Mouse (Mus musculus): ENCODE measurements around the gene Mylk4. TPM values are rescaled to one million over a fixed set of nuclear protein-coding genes. Genes with fewer than 3 reads are reported as not detected.
A peak's percentile ranks its signal among the peaks of the same experiment; 100 is the strongest.

Mylk4 gene
- polyA plus RNA-seq (2016; fragmentation: Nextera tagmentation; extraction: Ambion mirVana), result not detected in 2 replicates

DNA sequence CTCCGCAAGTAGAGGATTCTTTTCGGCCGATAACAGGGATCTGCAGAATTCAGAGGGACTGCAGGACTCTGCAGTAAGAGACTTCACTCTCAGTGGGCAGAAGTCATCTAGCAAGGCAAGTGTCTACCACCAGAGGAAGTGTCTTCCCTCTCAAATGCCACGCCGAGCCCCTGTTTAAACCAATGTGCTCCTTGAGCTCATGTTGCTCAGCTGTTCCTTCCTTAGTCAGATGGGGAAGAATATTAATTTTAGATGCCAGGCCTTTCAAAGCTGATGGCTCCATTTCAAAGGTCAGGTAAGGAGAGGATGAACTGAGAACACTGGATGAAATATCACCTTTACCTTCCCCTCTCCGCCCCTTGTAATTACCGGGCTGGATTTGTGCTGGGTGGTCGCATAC is at the start of gene Mylk4:
Mylk4 (minus strand) TSS at position 139 of the 400 bp plus-strand sequence.
- 84% methylated on average over 8 of the region's 8 CpGs for WGBS
- no peaks in the 10 kb centered on the region for H3K9me3 ChIP-seq
- no peak within 1 kb of the TSS for H3K27ac ChIP-seq
- no peaks in the 10 kb centered on the region for H3K36me3 ChIP-seq
- H3K4me3 ChIP-seq, result no peak within 1 kb of the TSS
- no peaks in the 10 kb centered on the region for H3K4me1 ChIP-seq (replicated peaks)
- no peak for DNase-seq (ENCODE audit: low spot score)
- H3K27me3 ChIP-seq (ENCODE audit: insufficient read depth, poor library complexity, severe bottlenecking), result no peaks in the 10 kb centered on the region

DNA sequence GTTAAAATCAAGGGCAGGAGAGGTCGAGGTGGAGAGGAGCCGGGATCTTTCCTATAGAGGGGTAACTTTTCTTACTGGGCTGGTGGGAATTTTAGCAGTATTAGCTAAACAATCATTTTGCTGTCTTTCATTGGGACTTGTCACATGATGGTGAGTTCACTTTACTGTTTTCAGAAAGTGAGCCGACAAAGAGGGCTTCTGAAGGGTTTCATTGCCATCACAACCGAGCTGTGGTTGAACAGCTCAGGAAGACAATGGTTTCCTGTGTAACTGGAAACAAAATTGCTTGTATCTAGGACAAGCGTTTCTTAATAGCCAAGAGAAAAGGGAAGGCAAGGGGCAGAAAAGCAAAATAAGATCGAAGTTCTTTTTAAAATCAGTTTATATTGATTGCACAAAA is 49.5 kb upstream of the Mylk4 start:
- Histone ChIP-seq H3K4me3 (no peak overlapping the region), H3K27ac (no peak overlapping the region), H3K27me3 (ENCODE audit: insufficient read depth, poor library complexity, severe bottlenecking) (no peaks in the 10 kb centered on the region), H3K4me1 (replicated peaks) (no peaks in the 10 kb centered on the region), H3K36me3 (no peaks in the 10 kb centered on the region), H3K9me3 (no peaks in the 10 kb centered on the region)
- WGBS, result 70% methylated on average over 6 of the region's 6 CpGs
- no peak for DNase-seq (ENCODE audit: low spot score)

DNA sequence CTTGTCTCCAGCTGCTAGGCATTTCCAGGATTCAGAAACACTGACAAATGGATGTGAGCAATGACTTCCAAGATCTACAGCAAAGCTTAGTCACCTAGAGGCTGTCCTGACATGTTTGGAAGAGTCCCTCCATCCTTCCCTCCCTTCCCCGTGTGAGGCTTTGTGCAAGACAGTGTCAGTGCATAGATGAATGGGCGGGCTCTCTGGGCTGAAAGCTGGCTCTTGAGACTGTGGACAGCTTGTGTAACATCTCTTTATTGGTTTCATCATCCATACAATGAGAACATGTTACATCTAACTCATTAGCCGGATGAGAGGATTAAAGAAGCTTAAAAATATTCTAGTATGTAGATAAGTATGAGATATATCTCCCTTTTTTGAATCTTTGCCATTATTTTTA is 49.0 kb upstream of the Mylk4 start:
- Histone ChIP-seq H3K36me3 (no peaks in the 10 kb centered on the region), H3K27ac (no peak overlapping the region), H3K4me3 (no peak overlapping the region), H3K9me3 (no peaks in the 10 kb centered on the region), H3K27me3 (ENCODE audit: insufficient read depth, poor library complexity, severe bottlenecking) (no peaks in the 10 kb centered on the region), H3K4me1 (replicated peaks) (no peaks in the 10 kb centered on the region)
- DNase-seq (ENCODE audit: low spot score), result no peak
- WGBS, result 73% methylated on average over 3 of the region's 3 CpGs

DNA sequence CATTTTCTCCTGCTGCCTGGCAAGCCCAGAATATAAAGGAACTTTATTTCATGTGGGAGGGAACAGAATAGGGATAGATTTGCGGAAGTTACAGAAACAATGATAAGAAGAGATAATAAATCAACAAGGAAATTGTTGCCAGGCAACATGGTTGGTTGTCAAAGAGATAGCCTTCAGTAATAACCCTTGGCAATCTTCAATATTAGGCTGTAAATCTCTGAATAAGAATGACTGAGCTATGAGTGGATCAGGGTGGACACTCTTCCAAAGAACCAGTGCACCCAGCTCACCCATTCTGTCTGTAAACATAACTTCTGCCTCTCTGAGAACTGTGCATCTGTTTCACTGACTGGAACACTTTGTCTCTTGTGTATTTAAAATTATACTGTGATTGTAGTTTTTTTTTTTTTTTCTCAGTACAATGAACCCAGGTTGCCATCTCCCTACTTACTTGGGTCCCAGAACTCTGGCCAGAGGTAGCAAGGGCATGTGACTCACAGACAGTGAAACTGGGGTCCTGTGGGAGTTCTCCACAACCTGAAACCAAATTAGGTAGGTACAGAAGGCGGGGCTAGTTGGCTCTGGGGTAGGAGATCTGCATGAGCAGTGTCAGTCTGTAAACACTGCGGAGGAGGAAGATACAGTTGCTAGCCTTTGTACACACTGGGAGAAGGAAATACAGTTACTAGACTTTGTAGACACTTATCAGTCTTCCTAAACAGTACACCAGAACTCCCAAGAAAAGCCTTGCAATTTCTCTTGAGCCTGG is 47.9 kb upstream of the Mylk4 start:
- no peaks in the 10 kb centered on the region for H3K4me1 ChIP-seq (replicated peaks)
- DNase-seq (ENCODE audit: low spot score), result no peak
- no peaks in the 10 kb centered on the region for H3K36me3 ChIP-seq
- WGBS, result 85% methylated on average over 3 of the region's 3 CpGs
- H3K27me3 ChIP-seq (ENCODE audit: insufficient read depth, poor library complexity, severe bottlenecking), result no peaks in the 10 kb centered on the region
- no peaks in the 10 kb centered on the region for H3K9me3 ChIP-seq
- H3K27ac ChIP-seq, result no peak overlapping the region
- no peak overlapping the region for H3K4me3 ChIP-seq

DNA sequence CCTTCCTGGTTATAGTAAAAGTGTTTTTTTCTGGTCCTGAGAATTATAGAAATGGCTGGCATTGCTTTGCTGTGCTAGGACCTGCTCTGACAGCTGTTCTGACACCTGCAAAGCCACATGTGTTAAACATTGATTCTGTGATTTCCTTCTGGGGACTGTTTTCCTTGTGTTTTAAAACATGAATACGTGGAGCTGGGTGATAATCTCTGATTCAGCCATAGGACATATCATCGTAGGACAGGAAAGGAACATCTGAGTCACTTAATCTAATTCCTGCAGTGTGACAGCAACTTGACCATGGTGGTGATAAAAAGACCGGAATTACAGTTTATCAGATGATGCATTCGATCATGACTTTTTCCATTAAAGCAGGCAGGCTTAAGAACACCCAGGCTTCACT is 45.1 kb upstream of the Mylk4 start:
- no peak for DNase-seq (ENCODE audit: low spot score)
- Histone ChIP-seq H3K4me1 (replicated peaks) (no peaks in the 10 kb centered on the region), H3K27me3 (ENCODE audit: insufficient read depth, poor library complexity, severe bottlenecking) (no peaks in the 10 kb centered on the region), H3K27ac (no peak overlapping the region), H3K9me3 (no peaks in the 10 kb centered on the region), H3K4me3 (no peak overlapping the region), H3K36me3 (no peaks in the 10 kb centered on the region)
- 87% methylated on average over 4 of the region's 4 CpGs for WGBS

DNA sequence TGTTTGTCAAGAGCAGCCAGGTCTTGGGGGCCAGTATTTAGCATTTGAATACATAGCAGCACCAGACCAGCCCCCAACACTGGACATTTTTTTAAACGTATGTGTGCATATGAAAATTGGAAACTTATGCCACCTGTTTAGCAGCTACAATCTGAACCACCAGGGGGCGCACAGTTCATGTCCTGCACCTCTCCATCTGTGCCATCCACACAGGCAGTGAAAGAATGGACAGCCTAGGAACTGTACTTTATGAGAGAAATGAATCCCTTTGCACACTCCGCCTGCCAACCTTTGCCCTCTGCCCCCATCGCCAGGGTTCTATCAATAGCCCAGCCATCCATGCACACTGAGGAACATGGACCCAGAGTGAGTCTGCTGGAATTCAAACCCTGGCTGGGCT is 44.2 kb upstream of the Mylk4 start:
- no peaks in the 10 kb centered on the region for H3K4me1 ChIP-seq (replicated peaks)
- H3K4me3 ChIP-seq, result no peak overlapping the region
- no peak overlapping the region for H3K27ac ChIP-seq
- no peaks in the 10 kb centered on the region for H3K27me3 ChIP-seq (ENCODE audit: insufficient read depth, poor library complexity, severe bottlenecking)
- 0 out of 2 replicates have a peak, but pooled peaks cover 4% of the 10 kb centered on the region for H3K36me3 ChIP-seq
- H3K9me3 ChIP-seq, result no peaks in the 10 kb centered on the region
- WGBS, result 57% methylated on average over 4 of the region's 4 CpGs
- DNase-seq (ENCODE audit: low spot score), result peak; percentile 52

DNA sequence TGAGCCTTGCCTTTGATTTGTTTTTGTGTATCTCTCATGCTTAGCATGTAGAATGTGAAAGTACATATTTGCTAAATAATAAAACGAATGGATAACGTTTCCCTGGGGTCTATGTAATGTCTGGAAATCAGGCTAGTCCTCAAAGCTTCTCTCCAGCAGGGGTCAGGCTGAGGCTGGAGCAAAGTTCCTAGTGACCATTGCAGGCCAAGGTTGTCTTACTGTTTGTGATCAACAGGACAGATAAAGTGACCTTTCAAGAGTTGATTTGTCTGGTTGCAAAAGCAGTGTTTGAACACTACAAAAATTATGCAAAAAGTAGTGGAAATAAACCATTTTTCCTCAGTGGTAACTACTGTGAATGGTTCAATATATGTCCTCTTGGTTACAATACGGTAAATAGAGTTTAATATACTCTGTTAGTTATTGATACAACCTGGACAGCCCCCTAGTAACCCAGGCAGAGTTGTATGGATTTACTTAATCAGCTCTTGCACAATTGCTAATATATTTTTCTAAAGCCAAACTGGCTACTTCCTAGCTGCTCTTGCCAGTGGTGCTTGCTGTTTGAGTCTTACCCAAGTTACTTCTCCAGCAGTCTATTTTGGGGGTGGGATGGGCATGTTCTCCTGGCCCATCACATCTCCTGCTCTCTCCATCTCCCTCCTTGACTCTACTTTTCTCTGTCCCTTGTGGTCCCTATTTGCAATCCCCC is 43.5 kb upstream of the Mylk4 start:
- H3K27ac ChIP-seq, result no peak overlapping the region
- no peaks in the 10 kb centered on the region for H3K27me3 ChIP-seq (ENCODE audit: insufficient read depth, poor library complexity, severe bottlenecking)
- peaks cover 4% of the 10 kb centered on the region; the same call in 1 of the 2 replicates for H3K36me3 ChIP-seq
- WGBS, result 88% methylated on average over 3 of the region's 3 CpGs
- H3K9me3 ChIP-seq, result no peaks in the 10 kb centered on the region
- no peak overlapping the region for H3K4me3 ChIP-seq
- no peaks in the 10 kb centered on the region for H3K4me1 ChIP-seq (replicated peaks)
- DNase-seq (ENCODE audit: low spot score), result no peak

DNA sequence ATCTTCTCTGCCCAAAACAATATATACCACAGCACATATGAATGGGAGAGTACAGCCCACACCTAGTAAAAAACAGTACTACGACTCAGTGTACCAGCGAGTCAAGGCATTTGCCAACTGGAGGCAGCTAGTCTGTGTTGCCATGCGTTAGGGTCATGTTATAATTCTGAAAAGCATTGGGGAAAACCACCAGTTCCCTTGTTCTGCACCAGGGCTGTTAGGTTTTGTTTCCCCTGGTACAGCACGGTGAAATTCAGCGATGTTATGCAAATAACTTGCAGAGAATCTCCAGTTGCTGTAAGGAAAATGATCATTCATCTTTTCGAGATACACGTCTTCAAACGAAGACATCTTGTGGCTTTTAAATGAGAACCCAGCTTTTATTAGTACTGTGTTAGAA is 41.8 kb upstream of the Mylk4 start:
- Histone ChIP-seq H3K9me3 (no peaks in the 10 kb centered on the region), H3K27ac (no peak overlapping the region), H3K36me3 (peaks cover 20% of the 10 kb centered on the region), H3K4me1 (replicated peaks) (no peaks in the 10 kb centered on the region), H3K27me3 (ENCODE audit: insufficient read depth, poor library complexity, severe bottlenecking) (no peaks in the 10 kb centered on the region), H3K4me3 (no peak overlapping the region)
- no peak for DNase-seq (ENCODE audit: low spot score)
- 93% methylated on average over 8 of the region's 8 CpGs for WGBS

DNA sequence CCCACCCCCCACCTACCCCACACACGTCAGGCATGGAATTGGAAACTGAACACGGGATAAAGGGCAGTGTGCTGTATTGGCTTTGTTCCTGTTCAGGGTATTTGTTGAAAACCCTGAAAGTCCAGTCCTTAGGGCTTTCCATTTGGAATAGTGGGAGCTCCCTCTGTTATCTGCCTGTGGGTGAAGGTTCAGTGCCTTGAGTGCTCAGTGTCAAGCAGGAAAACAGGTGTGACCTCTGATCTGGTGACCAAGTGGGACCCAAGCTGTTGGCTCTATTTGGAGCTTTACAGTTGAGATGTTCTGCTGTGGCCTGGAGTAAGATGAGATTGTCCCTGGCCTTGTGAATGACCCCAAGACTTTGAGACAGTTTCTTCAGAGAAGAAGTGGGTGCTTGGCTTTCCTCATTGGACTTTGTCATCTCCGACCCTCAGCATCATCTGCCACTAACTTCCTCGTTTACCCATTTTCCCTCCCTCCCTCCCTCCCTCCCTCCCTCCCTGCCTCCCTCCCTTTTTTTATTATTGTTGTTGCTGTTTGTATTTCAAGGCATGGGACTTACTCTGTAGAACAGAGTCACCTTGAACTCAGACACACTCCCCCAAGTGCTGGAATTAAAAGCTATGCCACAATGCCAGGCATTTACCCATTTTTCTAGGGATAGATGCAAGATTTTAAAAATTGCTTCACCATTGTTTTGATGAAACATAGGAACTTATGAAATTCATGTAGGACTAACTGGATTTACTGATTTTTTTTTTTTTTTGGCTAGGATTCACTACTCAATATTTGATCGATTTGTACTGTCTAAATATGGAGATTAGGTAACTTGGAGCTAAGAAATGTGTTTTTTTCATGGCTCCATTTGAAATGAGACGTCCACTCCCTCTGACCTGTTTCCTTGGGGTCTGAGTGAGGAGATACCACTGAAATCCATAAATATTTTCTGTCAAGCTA is 40.9 kb upstream of the Mylk4 start:
- 80% methylated on average over 6 of the region's 6 CpGs for WGBS
- H3K36me3 ChIP-seq, result peaks cover 29% of the 10 kb centered on the region
- no peak for DNase-seq (ENCODE audit: low spot score)
- H3K27ac ChIP-seq, result no peak overlapping the region
- H3K27me3 ChIP-seq (ENCODE audit: insufficient read depth, poor library complexity, severe bottlenecking), result no peaks in the 10 kb centered on the region
- H3K9me3 ChIP-seq, result no peaks in the 10 kb centered on the region
- H3K4me1 ChIP-seq (replicated peaks), result no peaks in the 10 kb centered on the region
- no peak overlapping the region for H3K4me3 ChIP-seq

DNA sequence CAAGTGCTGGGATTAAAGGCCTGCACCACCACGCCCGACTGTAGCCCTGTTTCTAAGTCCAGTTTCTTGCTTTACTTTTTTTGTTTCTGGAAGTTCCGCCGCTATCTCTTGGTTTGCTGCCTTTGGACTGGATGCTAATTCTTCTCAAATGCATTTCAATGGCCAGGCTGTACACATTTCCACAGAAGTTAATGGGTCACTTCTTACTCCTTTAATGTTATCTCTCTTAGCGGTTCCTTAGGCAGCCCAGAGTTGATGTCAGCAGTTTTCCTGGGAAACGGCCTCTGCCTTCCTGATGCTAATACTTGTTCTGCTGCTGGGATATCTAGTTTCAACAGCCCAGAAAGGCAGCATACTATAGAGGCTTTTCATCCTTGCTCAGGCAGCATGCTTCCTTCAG is 39.4 kb upstream of the Mylk4 start:
- no peak for DNase-seq (ENCODE audit: low spot score)
- Histone ChIP-seq H3K27me3 (ENCODE audit: insufficient read depth, poor library complexity, severe bottlenecking) (no peaks in the 10 kb centered on the region), H3K4me1 (replicated peaks) (no peaks in the 10 kb centered on the region), H3K4me3 (no peak overlapping the region), H3K9me3 (no peaks in the 10 kb centered on the region), H3K36me3 (peaks cover 45% of the 10 kb centered on the region), H3K27ac (no peak overlapping the region)
- WGBS, result 83% methylated on average over 6 of the region's 6 CpGs

DNA sequence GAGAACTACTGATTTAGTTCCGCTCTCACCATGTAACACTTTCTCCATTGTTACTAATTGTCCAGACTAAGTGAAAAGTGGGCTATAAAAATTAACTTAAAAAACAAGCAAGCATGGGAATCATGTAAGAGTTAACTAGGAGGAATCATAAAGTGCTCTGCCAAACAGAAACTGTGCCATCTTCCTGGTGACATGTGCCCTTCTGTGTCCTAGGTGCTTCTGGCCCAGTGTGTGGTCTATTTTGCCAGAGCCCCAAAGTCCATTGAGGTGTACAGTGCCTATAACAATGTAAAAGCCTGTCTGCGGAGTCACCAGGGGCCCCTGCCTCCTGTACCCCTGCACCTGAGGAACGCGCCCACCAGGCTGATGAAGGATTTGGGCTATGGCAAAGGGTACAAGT is 37.9 kb upstream of the Mylk4 start:
- 98% methylated on average over 4 of the region's 4 CpGs for WGBS
- Histone ChIP-seq H3K4me3 (no peak overlapping the region), H3K36me3 (peaks cover 59% of the 10 kb centered on the region)

DNA sequence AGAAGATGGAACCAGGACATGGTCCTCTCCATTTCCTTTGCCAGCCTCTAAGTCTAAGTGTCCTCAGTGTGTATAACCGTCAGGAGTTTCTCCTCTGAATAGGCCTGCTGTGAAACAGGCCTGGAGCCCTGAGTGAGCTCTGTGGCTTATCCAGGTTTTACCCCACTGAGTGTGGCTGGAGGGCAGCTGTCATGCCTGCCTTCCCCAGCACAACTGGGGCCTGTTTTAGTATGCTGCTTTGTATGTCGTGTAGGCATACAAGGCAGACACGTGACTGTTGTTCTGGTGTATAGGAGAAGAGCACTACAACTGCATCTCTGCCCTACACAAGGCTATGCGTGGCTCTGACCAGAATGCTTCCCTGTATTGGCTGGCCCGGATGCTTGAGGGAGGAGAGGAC is 36.2 kb upstream of the Mylk4 start:
- Histone ChIP-seq H3K27me3 (ENCODE audit: insufficient read depth, poor library complexity, severe bottlenecking) (no peaks in the 10 kb centered on the region), H3K36me3 (peaks cover 66% of the 10 kb centered on the region), H3K27ac (no peak overlapping the region), H3K9me3 (no peaks in the 10 kb centered on the region), H3K4me3 (no peak overlapping the region), H3K4me1 (replicated peaks) (no peaks in the 10 kb centered on the region)
- DNase-seq (ENCODE audit: low spot score), result no peak
- 89% methylated on average over 5 of the region's 5 CpGs for WGBS

More for the DNA sequence above, 37.9 kb upstream of the Mylk4 start:
- no peak for DNase-seq (ENCODE audit: low spot score)
- Histone ChIP-seq H3K27me3 (ENCODE audit: insufficient read depth, poor library complexity, severe bottlenecking) (no peaks in the 10 kb centered on the region), H3K9me3 (no peaks in the 10 kb centered on the region), H3K4me1 (replicated peaks) (no peaks in the 10 kb centered on the region), H3K27ac (no peak overlapping the region)
